Mouse (Mus musculus) liver, postnatal 0 days (tissue): ENCODE data around the gene Folr2. TPM values are rescaled to one million over a fixed set of nuclear protein-coding genes. Genes with fewer than 3 reads are reported as not detected.

Experiments
- ATAC-seq: fragments of 200-750 bp; cut with Nextera tagmentation; 2 replicates; pipeline ENCODE4 v1.8.0; 2017; ENCODE audit warnings: mild to moderate bottlenecking, moderate library complexity
- DNase-seq: peaks from one replicate; pipeline ENCODE4 v3.0.0-alpha.2; 2016
- H3K27ac ChIP-seq: fragments of 300-500 bp; sonication (generic); 2 replicates; pipeline ENCODE4 v1.5.1; 2014; ENCODE audit warnings: antibody characterized with exemption, moderate library complexity, mild to moderate bottlenecking, low read depth
- H3K27me3 ChIP-seq: fragments of 300-500 bp; sonication (generic); 2 replicates; pipeline ENCODE4 v1.6.1; 2014; ENCODE audit warnings: low read length, control low read depth, mixed read lengths; ENCODE audit not compliant: insufficient read depth
- H3K36me3 ChIP-seq: fragments of 300-500 bp; sonication (generic); replicated peaks from 2 replicates; pipeline ENCODE4 v1.6.1; 2014; ENCODE audit warnings: mild to moderate bottlenecking, control low read depth, low read length, moderate library complexity, mixed read lengths; ENCODE audit not compliant: insufficient read depth
- H3K4me1 ChIP-seq: fragments of 300-500 bp; sonication (generic); 2 replicates; pipeline ENCODE4 v1.6.1; 2014; ENCODE audit warnings: antibody characterized with exemption, mild to moderate bottlenecking, control low read depth; ENCODE audit not compliant: insufficient read depth
- H3K4me2 ChIP-seq: fragments of 300-500 bp; sonication (generic); 2 replicates; pipeline ENCODE4 v1.6.1; 2014; ENCODE audit warnings: low read depth, mild to moderate bottlenecking, low read length, moderate library complexity, mixed read lengths
- H3K4me3 ChIP-seq: fragments of 300-500 bp; sonication (generic); 2 replicates; pipeline ENCODE4 v1.5.1; 2014; ENCODE audit warnings: low read depth, low read length
- H3K9ac ChIP-seq: fragments of 300-500 bp; sonication (generic); replicated peaks from 2 replicates; pipeline ENCODE4 v1.6.1; 2014; ENCODE audit warnings: mild to moderate bottlenecking, moderate library complexity
- H3K9me3 ChIP-seq: fragments of 300-500 bp; sonication (generic); 2 replicates; pipeline ENCODE4 v1.6.1; 2016; ENCODE audit warnings: mild to moderate bottlenecking, control low read depth, low read length, mixed read lengths
- CTCF ChIP-seq: sonication (generic); IDR thresholded peaks from 2 replicates; pipeline ENCODE4 v1.5.1; 2016; ENCODE audit warnings: antibody characterized with exemption, low read depth
- EP300 ChIP-seq: IDR thresholded peaks from 2 replicates; pipeline ENCODE4 v1.6.1; 2016; ENCODE audit warnings: antibody characterized with exemption, low read depth, mild to moderate bottlenecking
- WGBS: fragments of 180-500 bp; shearing (Covaris S2); extraction: QIAGEN DNeasy Blood & Tissue Kit; methylation state at CpG from one replicate; pipeline ENCODE4 v1.1.7; 2014; ENCODE audit not compliant: insufficient replicate concordance; 5-methylcytosine and 5-hydroxymethylcytosine counted together
- polyA plus RNA-seq: library from polyadenylated mRNA; unstranded; fragments of >200 nt; fragmentation: Nextera tagmentation; extraction: Ambion mirVana; gene quantifications from 2 replicates; pipeline ENCODE4 v1.2.1, GENCODE M21; 2015

Gene Folr2
- polyA plus RNA-seq, 1 experiment from 2014 or later: 9.0 TPM

DNA sequence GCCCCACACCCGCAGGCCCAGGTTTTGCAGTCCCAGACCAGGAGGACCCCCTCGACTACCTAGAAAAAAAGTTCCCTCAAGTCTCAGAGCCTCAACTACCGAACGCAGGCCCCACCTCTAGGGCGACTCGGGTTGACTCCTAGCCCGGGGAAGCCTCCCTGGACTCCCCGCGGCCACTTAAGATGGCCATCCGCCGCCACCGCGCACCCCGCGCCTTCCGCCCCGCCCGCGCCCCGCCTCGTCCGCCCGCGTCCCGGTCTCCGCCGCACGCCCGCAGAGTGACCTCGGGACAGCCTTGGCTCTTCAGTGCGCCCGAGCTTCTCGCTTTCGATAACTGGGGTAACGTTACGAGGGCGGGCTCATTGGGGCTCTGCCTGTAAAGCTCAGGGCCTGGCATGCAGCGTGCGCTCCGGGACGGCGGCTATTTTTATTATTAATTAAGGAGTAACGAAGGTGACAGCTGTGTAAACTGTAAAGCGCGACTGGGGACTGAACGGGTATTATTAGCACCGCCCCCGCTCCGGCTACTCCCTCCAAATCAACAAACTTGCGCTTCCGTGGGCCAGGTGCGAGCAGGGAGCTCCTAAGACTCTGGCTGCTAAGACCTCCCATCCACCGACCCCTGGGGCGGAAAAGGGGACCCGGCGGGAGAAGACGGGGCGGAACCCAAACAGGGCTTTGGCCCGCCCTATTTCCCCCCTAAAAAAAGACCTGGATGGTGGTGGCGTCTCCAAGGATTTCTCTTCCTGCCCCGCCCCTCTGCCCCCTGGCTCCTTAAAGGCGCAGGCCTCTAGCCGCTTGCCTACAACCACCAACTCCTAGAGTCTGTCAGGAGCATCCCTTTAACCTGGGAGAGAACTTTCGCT lies 19.2 kb downstream of the Folr2 start, which contains the start of gene Inppl1:
Gene Inppl1, minus strand, starts transcription at position 624 of the 866 bp plus-strand sequence.
- TF ChIP-seq EP300 (no peak), CTCF (peak; percentile 36)
- H3K27me3 ChIP-seq: peaks cover 26% of the 10 kb centered on the region
- ATAC-seq (peak; percentile 58), DNase-seq (peak; percentile 66)
- WGBS: 1% methylated on average over 49 of the region's 64 CpGs
- H3K36me3 ChIP-seq: peaks cover 7% of the 10 kb centered on the region; the same call in 1 of the 2 replicates
- peak within 1 kb of the TSS; percentile 78 for H3K9ac ChIP-seq
- H3K4me3 ChIP-seq: peak within 1 kb of the TSS; percentile 70
- peaks cover 5% of the 10 kb centered on the region; the same call in 1 of the 2 replicates for H3K4me1 ChIP-seq
- no peaks in the 10 kb centered on the region for H3K9me3 ChIP-seq
- peak within 1 kb of the TSS; percentile 91 for H3K4me2 ChIP-seq
- H3K27ac ChIP-seq: peak within 1 kb of the TSS; percentile 78

DNA sequence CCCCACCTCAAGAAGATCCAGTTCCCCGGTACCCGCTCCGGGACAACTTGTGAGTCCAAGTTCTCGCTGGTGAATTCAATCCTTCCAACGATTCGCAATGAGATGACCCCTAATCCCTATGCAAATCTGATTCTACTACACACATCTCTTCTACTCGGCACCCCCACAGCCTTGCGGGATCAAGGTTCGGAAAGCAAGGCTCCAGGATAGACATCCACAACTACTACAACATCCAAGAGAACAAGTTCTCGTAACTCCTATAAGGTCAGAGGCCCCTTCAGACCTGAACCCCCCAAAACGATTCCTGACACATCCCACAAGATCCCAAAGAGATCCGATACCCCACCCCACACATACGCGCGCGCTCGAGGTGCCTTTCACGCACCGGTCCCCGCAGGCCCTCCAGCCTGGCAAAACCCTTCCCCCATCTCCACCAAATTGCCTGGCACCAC lies 19.8 kb downstream of the Folr2 start:
- H3K27ac ChIP-seq: peak overlapping the region; percentile 78
- 2% methylated on average over 20 of the region's 20 CpGs for WGBS

DNA sequence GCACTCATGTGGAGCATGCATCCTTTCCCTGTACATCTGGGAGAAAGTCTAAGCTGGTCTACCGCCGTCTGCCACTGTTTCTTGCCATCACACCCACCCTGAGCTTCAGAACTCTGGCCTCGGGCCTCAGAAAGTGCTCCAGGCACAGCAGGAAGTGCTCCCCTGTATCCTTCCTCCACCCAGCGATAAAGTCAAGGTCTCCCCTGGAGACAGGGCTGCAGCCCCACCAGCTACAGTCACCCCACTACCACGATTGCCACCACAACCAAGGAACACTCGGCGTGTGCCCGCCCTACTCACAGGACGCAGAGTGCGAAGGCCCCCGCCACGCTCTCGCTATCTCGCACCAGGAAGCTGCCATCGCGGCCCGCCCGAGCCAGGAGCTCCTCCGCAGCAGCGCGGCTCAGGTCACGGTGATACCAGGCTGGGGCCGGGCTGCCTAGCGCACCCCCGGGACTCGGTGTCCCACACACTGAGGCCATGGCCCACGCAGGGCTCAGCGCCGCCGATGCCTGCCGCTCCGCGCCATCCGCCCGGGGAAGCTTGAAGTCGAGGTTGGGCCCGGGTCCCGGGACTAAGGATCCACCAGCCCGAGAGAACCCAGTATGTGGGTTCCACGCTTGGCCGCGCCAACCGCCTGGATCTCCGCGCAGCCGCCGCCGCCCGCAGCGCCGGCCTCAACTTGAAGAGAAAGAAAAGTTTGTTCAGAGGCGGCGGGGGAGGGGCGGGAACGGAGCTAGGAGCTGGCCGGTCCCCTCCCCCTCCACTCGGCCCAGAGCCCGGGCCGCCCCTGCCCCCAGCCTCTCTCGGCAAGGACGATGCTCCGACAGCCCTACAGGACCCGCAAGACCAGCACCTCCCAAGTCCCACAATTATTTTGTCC lies 20.5 kb downstream of the Folr2 start:
- DNase-seq: peak; percentile 66
- peak; percentile 51 for ATAC-seq
- peaks cover 26% of the 10 kb centered on the region for H3K27me3 ChIP-seq

More for the DNA sequence above, 19.8 kb downstream of the Folr2 start:
- Histone ChIP-seq H3K4me2 (peak overlapping the region; percentile 91), H3K4me3 (peak overlapping the region; percentile 70), H3K9ac (peak overlapping the region; percentile 78), H3K27me3 (peaks cover 26% of the 10 kb centered on the region), H3K9me3 (no peaks in the 10 kb centered on the region), H3K4me1 (peaks cover 5% of the 10 kb centered on the region; the same call in 1 of the 2 replicates), H3K36me3 (peaks cover 7% of the 10 kb centered on the region; the same call in 1 of the 2 replicates)
- TF ChIP-seq EP300: no peak
- no peak for TF ChIP-seq CTCF
- ATAC-seq: no peak
- peak; percentile 41 for DNase-seq

DNA sequence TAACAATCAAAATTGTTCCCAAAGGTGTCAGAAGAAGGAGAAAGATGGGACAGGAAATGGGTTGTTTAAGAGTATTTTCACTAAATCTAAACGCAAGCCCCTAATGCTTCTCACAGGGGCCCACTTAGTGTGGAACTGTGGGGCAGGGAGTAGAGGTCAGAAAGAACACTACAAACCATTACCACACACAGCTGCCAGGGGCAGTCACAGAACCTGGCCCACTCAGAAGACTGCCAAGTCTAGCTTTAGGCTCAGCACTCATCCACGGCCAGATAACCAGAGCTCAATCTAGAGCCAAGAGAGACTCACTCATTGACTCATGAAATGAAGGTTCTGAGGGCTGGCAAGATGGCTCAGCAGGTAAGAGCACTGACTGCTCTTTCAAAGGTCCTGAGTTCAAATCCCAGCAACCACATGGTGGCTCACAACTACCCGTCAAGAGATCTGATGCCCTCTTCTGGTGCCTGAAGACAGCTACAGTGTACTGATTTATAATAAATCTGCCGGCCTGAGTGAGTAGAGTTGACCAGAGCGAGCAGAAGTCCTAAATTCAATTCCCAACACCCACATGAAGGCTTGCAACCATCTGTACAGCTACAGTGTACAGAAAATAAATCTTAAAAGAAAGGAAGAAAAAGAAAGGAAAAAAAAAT lies 21.4 kb downstream of the Folr2 start:
- Histone ChIP-seq H3K9ac (no peak overlapping the region), H3K27ac (no peak overlapping the region), H3K4me1 (peaks cover 5% of the 10 kb centered on the region; the same call in 1 of the 2 replicates), H3K4me2 (peak overlapping the region; percentile 91), H3K4me3 (no peak overlapping the region; the same call in 1 of the 2 replicates), H3K27me3 (peaks cover 26% of the 10 kb centered on the region), H3K9me3 (no peaks in the 10 kb centered on the region), H3K36me3 (peaks cover 17% of the 10 kb centered on the region)
- ATAC-seq: no peak
- TF ChIP-seq EP300 (no peak), CTCF (peak; percentile 26; the same call in 1 of the 2 replicates)
- no peak for DNase-seq
- WGBS: 45% methylated on average over 5 of the region's 5 CpGs

More for the DNA sequence above, 20.5 kb downstream of the Folr2 start:
- no peak for TF ChIP-seq CTCF
- TF ChIP-seq EP300: no peak
- Histone ChIP-seq H3K4me1 (peaks cover 5% of the 10 kb centered on the region; the same call in 1 of the 2 replicates), H3K27ac (peak overlapping the region; percentile 78), H3K36me3 (peaks cover 12% of the 10 kb centered on the region), H3K9me3 (no peaks in the 10 kb centered on the region), H3K4me2 (peak overlapping the region; percentile 91), H3K4me3 (peak overlapping the region; percentile 70), H3K9ac (peak overlapping the region; percentile 78)
- WGBS: under 1% methylated on average over 49 of the region's 63 CpGs

DNA sequence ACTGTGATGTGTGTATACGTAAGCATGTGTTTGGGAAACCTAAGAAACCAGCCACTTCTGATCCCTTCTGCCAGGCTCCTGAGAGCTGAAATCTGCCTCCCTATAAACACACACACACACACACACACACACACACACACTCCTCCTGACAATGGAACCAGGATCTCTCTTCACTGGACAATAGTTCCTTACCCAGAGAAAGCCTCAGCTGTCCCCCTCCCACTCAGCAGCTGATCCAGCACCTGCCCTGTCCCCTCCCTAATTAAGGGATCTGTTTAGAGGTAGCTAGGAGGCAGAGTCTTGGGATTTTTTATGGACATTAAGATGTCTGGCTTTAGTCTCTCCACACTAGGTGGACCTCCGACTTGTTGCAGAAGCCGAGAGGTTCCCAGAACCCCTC lies 22.1 kb downstream of the Folr2 start:
- Histone ChIP-seq H3K9ac (no peak overlapping the region), H3K36me3 (peaks cover 23% of the 10 kb centered on the region), H3K4me3 (no peak overlapping the region), H3K27me3 (peaks cover 26% of the 10 kb centered on the region), H3K4me2 (no peak overlapping the region), H3K27ac (no peak overlapping the region), H3K4me1 (peaks cover 5% of the 10 kb centered on the region; the same call in 1 of the 2 replicates), H3K9me3 (no peaks in the 10 kb centered on the region)
- DNase-seq: no peak
- no peak for TF ChIP-seq CTCF
- no peak for TF ChIP-seq EP300
- no peak for ATAC-seq
- WGBS: 71% methylated on average over 3 of the region's 3 CpGs
